Comparison of ENCODE assay signal across 26 mouse cellular contexts in the genomic region with DNA sequence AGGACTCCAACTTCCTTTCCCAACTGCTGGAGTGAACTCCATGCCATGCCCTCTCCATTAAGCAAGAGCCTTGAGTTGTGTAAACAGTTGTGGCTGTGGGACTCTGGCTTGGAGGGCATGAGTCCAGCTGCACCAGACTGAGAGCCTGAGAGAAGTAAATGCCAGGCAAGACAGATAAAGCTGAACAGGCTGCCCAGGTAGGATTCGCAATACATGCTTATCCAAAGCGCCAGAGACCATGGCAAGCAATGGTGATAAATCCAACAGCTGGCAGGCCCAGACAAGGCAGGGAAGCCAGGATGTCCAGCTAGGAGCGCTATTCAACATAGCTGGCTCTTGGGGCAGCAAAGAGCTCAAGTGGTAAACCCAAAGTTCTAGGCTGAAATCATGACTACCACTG.
A peak's percentile ranks its signal among the peaks of the same experiment; 100 is the strongest.
DNase-seq lines count a peak whose midpoint lies in the region; ATAC-seq and TF ChIP-seq lines count a peak whose summit lies in the region.
"Had no signal": no experiment of that assay in that cellular context is flagged by ENCODE, and none has a peak within 500 bp of the region (broad histone marks: within the 10 kb centered on the region; RNA-seq: fewer than 3 reads in every experiment).

No protein-coding gene starts in this region.

- DNase-seq in adrenal gland, postnatal 36 days = peak; percentile 7 to 38
- no peak for DNase-seq in adrenal gland, adult 18-20 months (ENCODE audit: low spot score in 2 of 2)
- no peak for DNase-seq in liver, postnatal 0 days
- peak; percentile 2 for DNase-seq in NIH3T3 (ENCODE audit: low read depth)
- no peak for DNase-seq in cerebellum, adult 11-12 months
- no peak for DNase-seq in thymus, postnatal 36 days
- DNase-seq: B cell, adult 2 months; cerebellum, adult 2 months; cerebellum, postnatal 14 days; forebrain, postnatal 0 days; heart, postnatal 14 days; kidney, adult 9 months; kidney, postnatal 10 days; lung, adult 18-20 months; spleen, adult 18-20 months; thymus, adult 18-20 months; thymus, postnatal 25 days had no signal

- no peak for TF ChIP-seq EP300 in liver, postnatal 0 days (IDR thresholded peaks at IDR 0.05; ENCODE audit: low read depth)

- 77% methylated on average over 3 of the region's 3 CpGs for WGBS in liver, postnatal 0 days (ENCODE audit: insufficient replicate concordance)
- WGBS in liver, embryonic 12.5 days (ENCODE audit: insufficient replicate concordance) = 55% methylated on average over 3 of the region's 3 CpGs

- ATAC-seq in liver, postnatal 0 days = peak; percentile 66
- ATAC-seq in liver, embryonic 12.5 days = no peak
- ATAC-seq: forebrain, postnatal 0 days; intestine, embryonic 16.5 days; midbrain, embryonic 16.5 days had no signal

- H3K27me3 ChIP-seq in liver, postnatal 0 days (ENCODE audit: insufficient read depth, low read length) = no peaks in the 10 kb centered on the region
- no peaks in the 10 kb centered on the region for H3K27me3 ChIP-seq in liver, embryonic 12.5 days (replicated peaks)
- H3K27me3 ChIP-seq: forebrain, embryonic 12.5 days; hindbrain, embryonic 15.5 days had no signal

- no peaks in the 10 kb centered on the region for H3K4me1 ChIP-seq in liver, postnatal 0 days (ENCODE audit: insufficient read depth)
- no peaks in the 10 kb centered on the region for H3K4me1 ChIP-seq in liver, embryonic 12.5 days
- H3K4me1 ChIP-seq: forebrain, embryonic 12.5 days; hindbrain, embryonic 10.5 days; hindbrain, embryonic 15.5 days had no signal

- no peak overlapping the region for H3K4me2 ChIP-seq in liver, postnatal 0 days (ENCODE audit: low read depth, low read length)
- no peak overlapping the region for H3K4me2 ChIP-seq in liver, embryonic 12.5 days
- H3K4me2 ChIP-seq: forebrain, embryonic 12.5 days; hindbrain, embryonic 15.5 days; liver, embryonic 11.5 days; midbrain, embryonic 11.5 days had no signal

- no peak overlapping the region for H3K4me3 ChIP-seq in liver, postnatal 0 days (ENCODE audit: low read depth, low read length)
- no peak overlapping the region for H3K4me3 ChIP-seq in liver, embryonic 12.5 days
- H3K4me3 ChIP-seq: erythroblast, embryonic 14.5 days; forebrain, embryonic 12.5 days; hindbrain, embryonic 10.5 days; hindbrain, embryonic 15.5 days had no signal

- no peaks in the 10 kb centered on the region for H3K36me3 ChIP-seq in liver, postnatal 0 days (replicated peaks; ENCODE audit: insufficient read depth, low read length)
- no peaks in the 10 kb centered on the region for H3K36me3 ChIP-seq in liver, embryonic 12.5 days
- H3K36me3 ChIP-seq: forebrain, embryonic 12.5 days; hindbrain, embryonic 10.5 days; hindbrain, embryonic 15.5 days had no signal

- no peaks in the 10 kb centered on the region for H3K9me3 ChIP-seq in liver, postnatal 0 days (ENCODE audit: low read length)
- H3K9me3 ChIP-seq in liver, embryonic 12.5 days (replicated peaks) = no peaks in the 10 kb centered on the region
- H3K9me3 ChIP-seq: forebrain, embryonic 12.5 days; hindbrain, embryonic 10.5 days; hindbrain, embryonic 15.5 days had no signal

- H3K9ac ChIP-seq in liver, postnatal 0 days (replicated peaks) = no peak overlapping the region
- H3K9ac ChIP-seq in liver, embryonic 12.5 days = no peak overlapping the region
- H3K9ac ChIP-seq: forebrain, embryonic 12.5 days; forebrain, postnatal 0 days; hindbrain, embryonic 15.5 days had no signal

- H3K27ac ChIP-seq in liver, postnatal 0 days (ENCODE audit: low read depth) = no peak overlapping the region
- no peak overlapping the region for H3K27ac ChIP-seq in liver, embryonic 12.5 days
- H3K27ac ChIP-seq: forebrain, embryonic 12.5 days; hindbrain, embryonic 10.5 days; hindbrain, embryonic 15.5 days had no signal

- TF ChIP-seq CTCF in liver, postnatal 0 days (IDR thresholded peaks at IDR 0.05; ENCODE audit: low read depth) = no peak

Comparison
In these comparisons a context has a peak if more than half of its experiments do, and no peak if none do; other contexts are left out.
1. DNase-seq: peak in adrenal gland, postnatal 36 days (2 of 2) and NIH3T3 (single experiment); none in adrenal gland, adult 18-20 months (0 of 2), liver, postnatal 0 days (single experiment), cerebellum, adult 11-12 months (single experiment) and thymus, postnatal 36 days (0 of 2).